Mouse (Mus musculus): ENCODE results near the gene Neb.

The Neb gene

GRCm38 (mm10) chr2:52310757-52311156, 67.5 kb downstream of the Neb start:
- DNase-seq (ENCODE audit: low read depth, low spot score), result peak; percentile 42

GRCm38 (mm10) chr2:52306635-52307034, 71.6 kb downstream of the Neb start:
- DNase-seq (ENCODE audit: low read depth, low spot score), result no peak

- DNase-seq (ENCODE audit: low read depth, low spot score), result peak; percentile 34
Observed at GRCm38 (mm10) chr2:52304554-52304953, 73.7 kb downstream of the Neb start.

- peak; percentile 66 for DNase-seq (ENCODE audit: low read depth, low spot score)
Observed at GRCm38 (mm10) chr2:52303405-52303804, 74.9 kb downstream of the Neb start.

- DNase-seq (ENCODE audit: low read depth, low spot score), result no peak
Observed at GRCm38 (mm10) chr2:52297969-52298368, 80.3 kb downstream of the Neb start.

- no peak for DNase-seq (ENCODE audit: low read depth, low spot score)
Observed at GRCm38 (mm10) chr2:52296779-52297178, 81.5 kb downstream of the Neb start.

- DNase-seq (ENCODE audit: low read depth, low spot score), result no peak
Observed at GRCm38 (mm10) chr2:52287436-52287835, 90.8 kb downstream of the Neb start.

- DNase-seq (ENCODE audit: low read depth, low spot score), result no peak
Observed at GRCm38 (mm10) chr2:52286421-52286820, 91.9 kb downstream of the Neb start.

- DNase-seq (ENCODE audit: low read depth, low spot score), result no peak
Observed at GRCm38 (mm10) chr2:52272146-52272545, 106.1 kb downstream of the Neb start.

GRCm38 (mm10) chr2:52270911-52271310, 107.4 kb downstream of the Neb start:
- DNase-seq (ENCODE audit: low read depth, low spot score), result no peak

- DNase-seq (ENCODE audit: low read depth, low spot score), result peak; percentile 56
Observed at GRCm38 (mm10) chr2:52262149-52262548, 116.1 kb downstream of the Neb start.

GRCm38 (mm10) chr2:52252037-52252436, 126.2 kb downstream of the Neb start:
- no peak for DNase-seq (ENCODE audit: low read depth, low spot score)

GRCm38 (mm10) chr2:52248316-52248826, 129.9 kb downstream of the Neb start:
- no peak for DNase-seq (ENCODE audit: low read depth, low spot score)

- DNase-seq (ENCODE audit: low read depth, low spot score), result no peak
Observed at GRCm38 (mm10) chr2:52245091-52245490, 133.2 kb downstream of the Neb start.

- DNase-seq (ENCODE audit: low read depth, low spot score), result no peak
Observed at GRCm38 (mm10) chr2:52242691-52243090, 135.6 kb downstream of the Neb start.

- no peak for DNase-seq (ENCODE audit: low read depth, low spot score)
Observed at GRCm38 (mm10) chr2:52237892-52238291, 140.4 kb downstream of the Neb start.

GRCm38 (mm10) chr2:52227584-52227983, 150.7 kb downstream of the Neb start:
- no peak for DNase-seq (ENCODE audit: low read depth, low spot score)

GRCm38 (mm10) chr2:52224366-52224765, 153.9 kb downstream of the Neb start:
- no peak for DNase-seq (ENCODE audit: low read depth, low spot score)

GRCm38 (mm10) chr2:52220074-52220473, 158.2 kb downstream of the Neb start:
- peak; percentile 68 for DNase-seq (ENCODE audit: low read depth, low spot score)

GRCm38 (mm10) chr2:52215945-52216344, 162.3 kb downstream of the Neb start:
- no peak for DNase-seq (ENCODE audit: low read depth, low spot score)

GRCm38 (mm10) chr2:52212561-52212961, 165.7 kb downstream of the Neb start:
- DNase-seq (ENCODE audit: low read depth, low spot score), result no peak

GRCm38 (mm10) chr2:52211358-52211899, 166.8 kb downstream of the Neb start:
- no peak for DNase-seq (ENCODE audit: low read depth, low spot score)

GRCm38 (mm10) chr2:52210685-52211084, 167.6 kb downstream of the Neb start:
- DNase-seq (ENCODE audit: low read depth, low spot score), result no peak

- no peak for DNase-seq (ENCODE audit: low read depth, low spot score)
Observed at GRCm38 (mm10) chr2:52204992-52205391, 173.3 kb downstream of the Neb start.

Measured in CD4-positive, CD25-positive, alpha-beta regulatory T cell, adult 2 months (primary cell).